ENCODE assay signal across 10 mouse cellular contexts in genomic region chr3:109309317-109310265, GRCm38 (mm10). TPM values are rescaled to one million over a fixed set of nuclear protein-coding genes. Genes with fewer than 3 reads are reported as not detected.
DNase-seq lines count a peak whose midpoint lies in the region; ATAC-seq lines count a peak whose summit lies in the region.
"Had no signal": no experiment of that assay in that cellular context is flagged by ENCODE, and none has a peak within 500 bp of the region (broad histone marks: within the 10 kb centered on the region; RNA-seq: fewer than 3 reads in every experiment).

No protein-coding gene starts in this region.

- peak; percentile 20; the same call in 1 of the 2 replicates for ATAC-seq in limb, embryonic 15.5 days (ENCODE audit: insufficient number of reproducible peaks, low FRiP score, low TSS enrichment, low read depth)
- ATAC-seq in forebrain, embryonic 16.5 days, result no peak
- ATAC-seq: forebrain, embryonic 13.5 days had no signal

- no peak overlapping the region for H3K4me3 ChIP-seq in limb, embryonic 15.5 days
- H3K4me3 ChIP-seq in forebrain, embryonic 16.5 days (replicated peaks; ENCODE audit: low read length), result no peak overlapping the region
- H3K4me3 ChIP-seq: forebrain, embryonic 13.5 days; liver, embryonic 15.5 days had no signal

- no peak overlapping the region for H3K4me2 ChIP-seq in limb, embryonic 15.5 days
- H3K4me2 ChIP-seq in forebrain, embryonic 16.5 days (ENCODE audit: low read length), result no peak overlapping the region
- H3K4me2 ChIP-seq: forebrain, embryonic 13.5 days; liver, embryonic 15.5 days had no signal

- no peaks in the 10 kb centered on the region for H3K9me3 ChIP-seq in limb, embryonic 15.5 days
- H3K9me3 ChIP-seq in forebrain, embryonic 16.5 days (ENCODE audit: control insufficient read depth, low read length), result no peaks in the 10 kb centered on the region
- H3K9me3 ChIP-seq: forebrain, embryonic 13.5 days; liver, embryonic 15.5 days had no signal

- peak; percentile 24 for DNase-seq in embryo, embryonic 11 days
- DNase-seq in embryo, embryonic 10.5 days (ENCODE audit: low spot score), result no peak
- peak; percentile 23 for DNase-seq in forelimb bud, embryonic 11.5 days (ENCODE audit: low read depth, low spot score)
- DNase-seq in heart, postnatal 14 days, result peak; percentile 62 to 75
- no peak for DNase-seq in left cerebral cortex, adult 8-10 months (ENCODE audit: low spot score in 2 of 2)
- DNase-seq in cerebellum, adult 8-10 months, result no peak

- peak overlapping the region; percentile 22; the same call in 1 of the 2 replicates for H3K27ac ChIP-seq in limb, embryonic 15.5 days
- H3K27ac ChIP-seq in forebrain, embryonic 16.5 days (ENCODE audit: low read length), result no peak overlapping the region
- H3K27ac ChIP-seq: forebrain, embryonic 13.5 days; liver, embryonic 15.5 days had no signal

- 58% methylated on average over 18 of the region's 18 CpGs for WGBS in limb, embryonic 15.5 days
- WGBS in forebrain, embryonic 16.5 days, result 89% methylated on average over 18 of the region's 18 CpGs

- no peaks in the 10 kb centered on the region for H3K27me3 ChIP-seq in limb, embryonic 15.5 days
- H3K27me3 ChIP-seq in forebrain, embryonic 16.5 days (replicated peaks; ENCODE audit: control insufficient read depth, insufficient read depth, low read length), result no peaks in the 10 kb centered on the region
- H3K27me3 ChIP-seq: forebrain, embryonic 13.5 days; liver, embryonic 15.5 days had no signal

- intact Hi-C loops in heart, postnatal 14 days (cut with DNase I), result no loop called here

- peaks cover 24% of the 10 kb centered on the region for H3K4me1 ChIP-seq in limb, embryonic 15.5 days
- H3K4me1 ChIP-seq in forebrain, embryonic 16.5 days (replicated peaks; ENCODE audit: control insufficient read depth, insufficient read depth, low read length), result no peaks in the 10 kb centered on the region
- H3K4me1 ChIP-seq: forebrain, embryonic 13.5 days; liver, embryonic 15.5 days had no signal

- no peaks in the 10 kb centered on the region for H3K36me3 ChIP-seq in limb, embryonic 15.5 days
- H3K36me3 ChIP-seq in forebrain, embryonic 16.5 days (ENCODE audit: control insufficient read depth, insufficient read depth), result no peaks in the 10 kb centered on the region
- H3K36me3 ChIP-seq: liver, embryonic 15.5 days had no signal

- H3K9ac ChIP-seq in limb, embryonic 15.5 days, result no peak overlapping the region
- H3K9ac ChIP-seq in forebrain, embryonic 16.5 days (replicated peaks; ENCODE audit: low read depth, low read length), result no peak overlapping the region
- H3K9ac ChIP-seq: forebrain, embryonic 13.5 days; liver, embryonic 15.5 days had no signal

RNA-seq across cellular contexts. Expression of gene Vav3, which starts 30.9 kb away (rescaled TPM):
- total RNA-seq in heart, postnatal 14 days (2021), result 1 to 10 TPM; 9.2 to 9.4 TPM
- 30.0 and 31.3 TPM in 2 replicates for polyA plus RNA-seq in limb, embryonic 15.5 days (2015; fragmentation: Nextera tagmentation; extraction: Ambion mirVana)
- total RNA-seq in left cerebral cortex, adult 8-10 months (2022), result 10 to 100 TPM in 1 of 4 experiments, 1 to 10 TPM in 3; 6.5 to 10.8 (median 8.3) TPM
- 6.3 and 7.9 TPM in 2 replicates for polyA plus RNA-seq in forebrain, embryonic 16.5 days (2015; fragmentation: Nextera tagmentation; extraction: Ambion mirVana)

Comparison
In these comparisons a context has a peak if more than half of its experiments do, and no peak if none do; other contexts are left out.
1. DNase-seq: peak in embryo, embryonic 11 days (single experiment), forelimb bud, embryonic 11.5 days (single experiment) and heart, postnatal 14 days (2 of 2); none in embryo, embryonic 10.5 days (single experiment), left cerebral cortex, adult 8-10 months (0 of 2) and cerebellum, adult 8-10 months (single experiment).